Mouse (Mus musculus): ENCODE measurements at regions not wholly inside any gene's neighbourhood (a gene's known extent, or its start where the extent isn't known, plus 50 kb on each side); places are given as distances from the start of the nearest gene placed in this dataset.

GRCm38 (mm10) chr12:12178391-12178790 is 83.5 kb upstream of the Fam49a start:
- Histone ChIP-seq H3K27ac (ENCODE audit: insufficient read depth, low read length) (no peak overlapping the region), H3K4me3 (ENCODE audit: insufficient read depth, low read length) (no peak overlapping the region), H3K4me1 (ENCODE audit: control insufficient read depth, insufficient read depth, low read length) (0 out of 2 replicates have a peak, but pooled peaks cover 4% of the 10 kb centered on the region)
- TF ChIP-seq POLR2A (IDR thresholded peaks at IDR 0.05; ENCODE audit: low read depth, low read length), result no peak
- no peak for TF ChIP-seq CTCF (IDR thresholded peaks at IDR 0.05; ENCODE audit: borderline replicate concordance, insufficient read depth, low read length)

GRCm38 (mm10) chr12:12179292-12179865 is 82.6 kb upstream of the Fam49a start:
- no peak overlapping the region for H3K27ac ChIP-seq (ENCODE audit: insufficient read depth, low read length)
- H3K4me1 ChIP-seq (ENCODE audit: control insufficient read depth, insufficient read depth, low read length), result 0 out of 2 replicates have a peak, but pooled peaks cover 4% of the 10 kb centered on the region
- H3K4me3 ChIP-seq (ENCODE audit: insufficient read depth, low read length), result no peak overlapping the region
- TF ChIP-seq CTCF (IDR thresholded peaks at IDR 0.05; ENCODE audit: borderline replicate concordance, insufficient read depth, low read length) (no peak), POLR2A (IDR thresholded peaks at IDR 0.05; ENCODE audit: low read depth, low read length) (no peak)

GRCm38 (mm10) chr12:12180986-12181385 is 81.0 kb upstream of the Fam49a start:
- H3K4me3 ChIP-seq (ENCODE audit: insufficient read depth, low read length), result no peak overlapping the region
- no peak overlapping the region for H3K27ac ChIP-seq (ENCODE audit: insufficient read depth, low read length)
- TF ChIP-seq CTCF (IDR thresholded peaks at IDR 0.05; ENCODE audit: borderline replicate concordance, insufficient read depth, low read length) (no peak), POLR2A (IDR thresholded peaks at IDR 0.05; ENCODE audit: low read depth, low read length) (no peak)
- H3K4me1 ChIP-seq (ENCODE audit: control insufficient read depth, insufficient read depth, low read length), result 0 out of 2 replicates have a peak, but pooled peaks cover 4% of the 10 kb centered on the region

GRCm38 (mm10) chr12:12181686-12182085 is 80.3 kb upstream of the Fam49a start:
- TF ChIP-seq POLR2A (IDR thresholded peaks at IDR 0.05; ENCODE audit: low read depth, low read length) (no peak), CTCF (IDR thresholded peaks at IDR 0.05; ENCODE audit: borderline replicate concordance, insufficient read depth, low read length) (no peak)
- Histone ChIP-seq H3K27ac (ENCODE audit: insufficient read depth, low read length) (no peak overlapping the region), H3K4me1 (ENCODE audit: control insufficient read depth, insufficient read depth, low read length) (0 out of 2 replicates have a peak, but pooled peaks cover 2% of the 10 kb centered on the region), H3K4me3 (ENCODE audit: insufficient read depth, low read length) (no peak overlapping the region)

- H3K4me3 ChIP-seq (ENCODE audit: insufficient read depth, low read length), result no peak overlapping the region
- no peak overlapping the region for H3K27ac ChIP-seq (ENCODE audit: insufficient read depth, low read length)
- no peaks in the 10 kb centered on the region for H3K4me1 ChIP-seq (ENCODE audit: control insufficient read depth, insufficient read depth, low read length)
- no peak for TF ChIP-seq POLR2A (IDR thresholded peaks at IDR 0.05; ENCODE audit: low read depth, low read length)
- TF ChIP-seq CTCF (IDR thresholded peaks at IDR 0.05; ENCODE audit: borderline replicate concordance, insufficient read depth, low read length), result no peak
Measured at GRCm38 (mm10) chr12:12186353-12186752, 75.6 kb upstream of the Fam49a start.

GRCm38 (mm10) chr12:12195066-12195465 is 66.9 kb upstream of the Fam49a start:
- no peak overlapping the region for H3K27ac ChIP-seq (ENCODE audit: insufficient read depth, low read length)
- no peak overlapping the region for H3K4me3 ChIP-seq (ENCODE audit: insufficient read depth, low read length)
- TF ChIP-seq POLR2A (IDR thresholded peaks at IDR 0.05; ENCODE audit: low read depth, low read length) (no peak), CTCF (IDR thresholded peaks at IDR 0.05; ENCODE audit: borderline replicate concordance, insufficient read depth, low read length) (no peak)
- no peaks in the 10 kb centered on the region for H3K4me1 ChIP-seq (ENCODE audit: control insufficient read depth, insufficient read depth, low read length)

- H3K4me3 ChIP-seq (ENCODE audit: insufficient read depth, low read length), result no peak overlapping the region
- no peaks in the 10 kb centered on the region for H3K4me1 ChIP-seq (ENCODE audit: control insufficient read depth, insufficient read depth, low read length)
- H3K27ac ChIP-seq (ENCODE audit: insufficient read depth, low read length), result no peak overlapping the region
- TF ChIP-seq POLR2A (IDR thresholded peaks at IDR 0.05; ENCODE audit: low read depth, low read length) (no peak), CTCF (IDR thresholded peaks at IDR 0.05; ENCODE audit: borderline replicate concordance, insufficient read depth, low read length) (no peak)
Measured at GRCm38 (mm10) chr12:12196627-12197026, 65.3 kb upstream of the Fam49a start.

- Histone ChIP-seq H3K4me1 (ENCODE audit: control insufficient read depth, insufficient read depth, low read length) (no peaks in the 10 kb centered on the region), H3K27ac (ENCODE audit: insufficient read depth, low read length) (no peak overlapping the region), H3K4me3 (ENCODE audit: insufficient read depth, low read length) (no peak overlapping the region)
- TF ChIP-seq CTCF (IDR thresholded peaks at IDR 0.05; ENCODE audit: borderline replicate concordance, insufficient read depth, low read length), result no peak
- no peak for TF ChIP-seq POLR2A (IDR thresholded peaks at IDR 0.05; ENCODE audit: low read depth, low read length)
Measured at GRCm38 (mm10) chr12:12208216-12208615, 53.7 kb upstream of the Fam49a start.

Measured in embryonic fibroblast, embryonic 13.5 days (primary cell).